Mouse (Mus musculus) brain, embryonic 18.5 days (tissue): ENCODE results near the gene Des.

Experiments
- DNase-seq: peaks from one replicate; pipeline ENCODE4 v3.0.0-alpha.2; 2012; ENCODE audit warnings: low read depth, low spot score

Gene Des

DNA sequence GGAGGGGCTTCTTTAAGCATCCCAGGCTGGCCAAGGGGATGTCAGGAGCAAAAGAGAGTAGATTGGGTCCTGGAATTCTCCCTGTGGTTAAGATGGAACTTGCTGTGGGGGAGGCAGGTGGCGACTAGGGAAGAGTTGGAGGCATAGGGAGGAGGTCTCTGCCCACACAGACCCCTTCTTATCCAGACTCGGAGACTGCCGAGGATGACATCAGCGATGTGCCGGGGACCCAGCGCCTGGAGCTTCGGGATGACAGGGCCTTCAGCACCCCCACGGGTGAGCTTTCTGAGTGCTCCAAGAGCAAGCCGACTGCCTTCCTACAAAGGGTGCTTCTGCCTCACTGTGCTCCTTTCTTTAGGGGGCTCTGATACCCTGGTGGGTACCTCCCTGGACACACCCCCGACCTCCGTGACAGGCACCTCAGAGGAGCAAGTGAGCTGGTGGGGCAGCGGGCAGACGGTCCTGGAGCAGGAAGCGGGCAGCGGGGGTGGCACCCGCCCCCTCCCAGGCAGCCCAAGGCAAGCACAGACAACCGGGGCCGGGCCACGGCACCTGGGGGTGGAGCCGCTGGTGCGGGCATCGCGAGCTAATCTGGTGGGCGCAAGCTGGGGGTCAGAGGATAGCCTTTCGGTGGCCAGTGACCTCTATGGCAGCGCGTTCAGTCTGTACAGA is 24.5 kb downstream of the Des start:
- DNase-seq: no peak

GRCm38 (mm10) chr1:75385142-75385730 is 25.1 kb downstream of the Des start:
- DNase-seq: no peak

DNA sequence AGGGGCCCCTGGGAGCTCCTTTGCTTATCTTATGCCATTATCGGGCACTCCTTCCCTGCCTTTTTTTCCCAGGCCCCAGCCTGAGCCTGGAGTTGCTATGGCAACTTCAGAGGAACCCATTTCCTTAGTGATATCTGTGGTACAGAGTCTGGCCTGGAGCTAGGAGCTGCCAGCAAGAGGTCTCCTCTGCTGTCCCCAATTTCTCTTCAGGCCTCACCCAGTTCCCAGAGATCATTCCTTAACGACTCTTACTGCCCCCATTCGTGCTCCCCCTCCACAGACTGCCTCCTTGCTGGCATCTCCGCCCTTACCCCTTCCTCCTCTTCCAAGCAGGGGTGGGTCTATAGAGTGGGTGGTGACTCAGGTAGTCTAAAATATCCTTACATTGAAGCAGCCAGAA is 26.0 kb downstream of the Des start:
- no peak for DNase-seq

DNA sequence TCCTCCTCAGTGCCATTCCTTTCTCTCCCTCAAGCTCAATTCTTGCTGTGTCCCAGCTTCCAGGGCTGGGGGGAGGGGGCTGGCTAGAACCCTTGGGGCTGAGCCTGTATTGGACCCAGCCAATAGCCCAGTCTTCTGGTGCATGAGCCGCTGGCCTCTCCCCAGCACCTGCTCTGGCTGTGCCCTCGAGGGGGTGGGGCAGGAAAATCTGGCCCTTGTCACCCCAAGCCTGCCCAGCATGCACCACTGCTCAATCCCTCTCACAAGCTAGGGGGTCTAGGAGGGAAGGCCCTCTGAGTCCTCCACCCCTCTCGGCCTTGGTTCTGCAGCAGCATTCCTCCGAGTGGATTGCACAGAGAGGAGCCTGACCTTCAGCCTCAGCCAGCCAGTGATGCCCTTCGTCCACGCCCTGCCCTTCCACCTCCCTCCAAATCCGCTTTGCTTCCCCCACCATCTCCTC is 27.4 kb downstream of the Des start:
- DNase-seq: no peak

DNA sequence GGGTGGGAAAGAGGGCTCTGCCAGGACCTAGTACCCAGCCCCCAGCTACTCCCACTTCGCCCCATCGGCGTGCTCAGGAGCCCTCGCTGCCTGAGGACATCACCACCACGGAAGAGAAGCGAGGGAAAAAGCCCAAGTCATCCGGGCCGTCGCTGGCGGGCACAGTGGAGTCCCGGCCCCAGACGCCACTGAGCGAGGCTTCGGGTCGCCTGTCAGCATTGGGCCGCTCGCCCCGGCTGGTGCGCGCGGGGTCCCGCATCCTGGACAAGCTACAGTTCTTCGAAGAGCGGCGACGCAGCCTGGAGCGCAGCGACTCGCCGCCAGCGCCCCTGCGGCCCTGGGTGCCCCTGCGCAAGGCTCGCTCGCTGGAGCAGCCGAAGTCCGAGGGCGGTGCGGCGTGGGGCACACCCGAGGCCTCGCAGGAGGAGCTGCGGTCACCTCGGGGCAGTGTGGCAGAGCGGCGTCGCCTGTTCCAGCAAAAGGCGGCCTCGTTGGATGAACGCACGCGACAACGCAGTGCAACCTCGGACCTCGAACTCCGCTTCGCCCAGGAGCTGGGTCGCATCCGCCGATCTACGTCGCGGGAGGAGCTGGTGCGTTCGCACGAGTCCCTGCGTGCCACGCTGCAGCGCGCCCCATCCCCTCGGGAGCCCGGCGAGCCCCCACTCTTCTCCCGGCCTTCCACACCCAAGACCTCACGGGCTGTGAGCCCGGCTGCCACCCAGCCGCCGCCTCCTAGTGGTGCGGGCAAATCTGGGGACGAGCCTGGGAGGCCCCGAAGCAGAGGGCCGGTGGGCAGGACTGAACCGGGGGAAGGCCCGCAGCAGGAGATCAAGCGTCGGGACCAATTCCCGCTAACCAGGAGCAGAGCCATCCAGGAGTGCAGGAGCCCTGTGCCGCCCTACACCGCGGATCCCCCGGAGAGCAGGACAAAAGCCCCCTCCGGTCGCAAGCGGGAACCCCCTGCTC is 28.1 kb downstream of the Des start:
- no peak for DNase-seq

GRCm38 (mm10) chr1:75388898-75389515 is 28.9 kb downstream of the Des start:
- no peak for DNase-seq

DNA sequence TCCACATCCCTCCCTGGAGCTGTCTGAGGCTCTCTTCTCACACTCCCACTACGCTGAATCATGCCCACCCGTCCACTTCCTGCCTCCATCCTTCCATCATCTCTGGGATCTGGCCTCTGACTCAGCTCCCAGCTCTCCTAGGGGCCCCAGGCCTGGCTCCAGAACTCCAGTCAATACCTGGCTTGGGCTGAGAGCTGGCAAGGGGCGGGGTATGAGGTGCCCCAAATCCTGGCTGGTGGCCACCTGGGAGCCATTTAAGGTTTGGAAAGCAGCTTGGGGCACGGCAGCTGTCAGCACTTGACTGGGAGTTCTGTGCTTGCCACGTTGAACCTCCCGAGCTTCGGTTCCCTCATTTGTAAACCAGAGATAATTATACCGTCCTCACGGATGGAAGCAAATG is 33.0 kb downstream of the Des start:
- no peak for DNase-seq

GRCm38 (mm10) chr1:75393846-75394245 is 33.7 kb downstream of the Des start:
- no peak for DNase-seq

- DNase-seq: no peak
Observed at GRCm38 (mm10) chr1:75398761-75399402, 38.8 kb downstream of the Des start.

DNA sequence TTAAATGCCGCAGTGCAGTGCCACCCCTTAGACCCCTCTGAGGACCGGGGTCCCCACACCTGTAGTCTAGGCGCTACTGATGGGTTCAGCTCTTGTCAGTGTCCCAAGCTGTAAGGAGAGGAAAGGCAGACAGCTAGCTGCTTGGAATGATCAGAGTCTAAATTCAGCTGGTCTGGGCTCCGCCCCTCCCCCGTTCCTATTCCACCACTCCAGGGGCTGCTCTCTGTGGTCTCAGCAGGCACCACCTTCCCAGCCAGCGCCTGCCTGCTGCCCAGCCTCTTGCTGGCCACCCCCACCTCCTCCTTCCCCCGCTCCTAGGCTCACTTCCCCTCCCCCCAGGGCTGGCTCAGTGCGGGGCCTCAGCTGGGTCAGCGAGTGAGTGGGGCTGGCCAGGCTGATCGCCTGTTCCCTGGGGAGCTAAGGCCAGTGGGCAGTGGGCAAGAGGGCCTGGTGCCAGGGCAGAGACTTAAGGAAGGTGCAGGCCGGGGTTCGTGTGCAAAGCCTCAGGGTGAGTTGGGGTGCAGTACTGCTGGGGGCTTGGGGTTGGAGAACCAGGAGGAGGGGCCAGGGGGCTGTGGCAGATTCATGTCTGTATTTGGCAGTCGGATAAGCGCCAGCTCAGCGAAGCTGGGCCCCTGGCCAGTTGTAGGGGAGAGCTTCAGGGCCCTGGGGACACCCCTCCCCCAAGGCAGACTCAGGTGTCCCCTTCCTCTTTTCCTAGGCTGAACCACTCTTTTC is 39.8 kb downstream of the Des start:
- DNase-seq: no peak

DNA sequence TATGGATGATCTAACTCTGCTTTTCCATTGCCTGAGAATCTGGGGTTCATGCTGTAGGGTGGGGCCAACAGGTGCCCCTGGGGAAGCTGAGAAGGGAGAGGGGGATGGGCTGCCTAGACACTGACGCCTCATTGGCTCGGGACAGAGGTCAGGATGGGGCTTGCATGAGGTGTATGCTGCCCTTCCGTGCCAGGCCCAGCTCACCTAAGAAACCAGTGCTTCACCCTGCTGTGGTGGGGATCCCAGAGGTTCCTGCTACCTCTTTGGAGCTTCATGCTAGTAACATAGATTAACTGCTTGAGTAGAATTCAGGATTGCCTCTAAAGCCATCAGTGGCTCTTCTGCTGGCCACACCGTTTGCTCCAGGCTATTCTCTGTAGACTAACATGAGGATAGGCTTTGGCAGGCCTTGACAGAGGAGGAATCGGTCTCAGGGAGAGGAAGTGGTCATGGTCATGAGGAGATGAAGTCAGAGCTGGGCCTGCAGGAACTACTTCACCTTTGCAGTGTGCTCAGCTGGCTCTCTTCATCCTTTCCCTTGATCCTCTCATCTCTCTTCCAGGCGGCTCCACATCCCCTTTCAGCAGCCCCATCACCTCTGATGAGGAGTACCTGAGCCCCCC is 40.5 kb downstream of the Des start:
- no peak for DNase-seq

DNA sequence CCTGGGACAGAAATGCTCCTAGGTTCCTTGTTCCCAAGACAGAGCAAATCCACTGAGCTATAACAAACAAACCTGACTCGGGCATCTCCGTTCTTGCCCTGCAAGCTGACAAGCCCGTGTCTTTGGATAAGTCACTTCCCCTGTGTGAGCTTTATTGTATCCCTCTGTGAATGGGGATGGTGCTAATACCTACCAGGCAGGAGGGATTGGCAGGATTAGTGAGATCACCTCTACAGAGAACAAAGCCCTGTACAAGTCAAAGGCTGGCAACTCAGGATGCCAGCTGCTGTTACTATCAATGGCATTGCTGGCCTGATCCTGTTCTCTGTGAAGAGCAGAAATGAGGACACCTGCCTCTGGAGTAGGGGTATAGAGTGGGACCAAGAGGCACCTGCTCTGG is 45.4 kb downstream of the Des start:
- no peak for DNase-seq

- DNase-seq: no peak
Observed at GRCm38 (mm10) chr1:75406173-75406572, 46.0 kb downstream of the Des start.

DNA sequence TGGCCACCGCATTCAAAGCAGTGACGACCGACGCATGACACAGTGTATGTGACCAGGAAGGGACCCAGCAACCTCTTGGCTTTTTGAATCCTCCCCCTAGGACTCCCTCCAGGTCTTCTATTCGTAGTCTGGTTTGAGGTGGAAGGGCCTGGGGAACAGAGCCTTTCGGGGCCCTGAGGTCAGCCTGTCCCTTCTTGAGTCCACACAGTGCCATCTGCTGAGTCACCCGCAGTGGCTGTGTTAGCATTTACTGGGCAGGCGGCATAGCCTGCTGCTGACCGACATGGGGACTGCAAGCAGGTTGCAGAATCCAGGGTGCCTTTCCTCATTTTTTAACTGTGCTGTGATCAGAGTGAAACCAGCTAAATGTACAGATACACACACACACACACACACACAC is 46.9 kb downstream of the Des start:
- no peak for DNase-seq

- no peak for DNase-seq
Observed at GRCm38 (mm10) chr1:75408210-75408609, 48.1 kb downstream of the Des start.

DNA sequence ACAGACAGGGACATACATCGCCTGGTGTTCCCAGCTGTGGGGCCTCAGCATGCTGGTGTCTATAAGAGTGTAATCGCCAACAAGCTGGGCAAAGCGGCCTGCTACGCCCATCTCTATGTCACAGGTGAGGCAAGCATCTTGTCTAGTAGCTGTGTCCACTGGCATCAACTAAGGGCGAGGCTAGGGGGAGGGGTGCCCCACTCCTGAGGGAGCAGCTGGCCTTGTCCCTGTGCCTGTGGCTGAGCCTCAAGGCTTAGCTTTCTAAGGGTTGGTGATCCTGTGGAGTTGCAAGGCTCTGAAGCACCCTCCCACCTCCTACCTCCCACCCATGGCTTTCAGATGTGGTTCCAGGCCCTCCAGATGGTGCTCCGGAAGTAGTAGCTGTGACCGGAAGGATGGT is 49.8 kb downstream of the Des start:
- DNase-seq: no peak

DNA sequence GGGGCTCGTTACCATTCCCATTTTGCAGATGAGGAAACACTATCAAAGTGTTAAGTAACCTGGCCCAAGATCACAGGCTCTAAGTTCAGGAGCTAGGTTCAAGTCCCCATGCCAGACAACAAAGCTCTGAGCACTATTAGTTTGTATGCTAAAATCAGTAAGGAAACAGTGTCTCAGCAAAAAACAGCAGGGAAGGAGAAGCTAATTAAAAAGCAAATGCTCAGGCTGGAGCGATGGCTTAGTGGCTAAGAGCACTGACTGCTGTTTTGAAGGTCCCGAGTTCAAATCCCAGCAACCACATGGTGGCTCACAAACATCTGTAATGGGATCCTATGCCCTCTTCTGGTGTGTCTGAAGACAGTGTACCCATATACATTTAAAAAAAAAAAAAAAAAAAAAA is 52.1 kb downstream of the Des start:
- no peak for DNase-seq

DNA sequence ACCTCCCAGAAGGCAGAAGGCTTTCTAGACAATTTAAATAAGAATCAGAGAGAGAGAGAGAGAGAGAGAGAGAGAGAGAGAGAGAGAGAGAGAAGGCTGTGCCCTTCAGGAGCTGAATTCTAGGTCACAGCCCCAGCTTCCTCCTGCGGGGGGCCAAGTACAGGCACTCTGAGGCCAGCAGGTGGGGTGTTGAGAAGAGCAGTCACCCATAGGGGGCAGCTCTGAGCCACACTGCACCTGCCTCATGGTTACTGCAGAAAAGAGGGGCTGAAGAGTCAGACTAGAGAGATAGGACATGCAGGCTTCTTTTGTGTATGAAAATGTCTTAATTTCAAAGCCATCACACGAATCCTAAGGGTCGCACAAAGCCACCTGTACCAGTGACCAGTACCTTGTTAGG is 53.6 kb downstream of the Des start:
- DNase-seq: no peak
